Comparison of ENCODE assay signal across 31 mouse cellular contexts in the genomic region with DNA sequence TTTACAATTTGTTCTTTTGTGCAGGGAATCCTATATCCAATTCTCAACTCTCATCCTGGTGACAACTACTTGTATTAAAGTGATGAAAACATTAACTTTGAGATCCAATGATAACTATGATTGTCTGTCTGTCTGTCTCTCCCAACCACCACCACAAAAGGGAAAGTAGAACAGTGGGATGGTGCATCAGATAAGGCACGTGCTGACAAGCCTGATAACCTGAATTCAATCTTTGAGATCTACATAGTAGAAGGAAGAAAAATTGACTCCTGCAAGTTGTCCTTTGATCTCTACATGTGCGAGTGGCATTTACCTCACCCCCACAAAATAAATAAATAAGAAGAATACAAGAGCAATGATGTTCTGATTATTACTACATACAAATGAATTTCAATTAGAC.
"Had no signal": no experiment of that assay in that cellular context is flagged by ENCODE, and none has a peak within 500 bp of the region (broad histone marks: within the 10 kb centered on the region; RNA-seq: fewer than 3 reads in every experiment).

No protein-coding gene starts in this region.

- DNase-seq: left cerebral cortex, postnatal 4 days; liver; liver, embryonic 13.5 days; liver, postnatal 0 days; lung, adult 18-20 months; lung, adult 2 months; lung, embryonic 14.5 days; lung, postnatal 10 days; lung, postnatal 14 days; lung, postnatal 36 days; lung, postnatal 4 days; midbrain, embryonic 14.5 days had no signal

- H3K27me3 ChIP-seq: limb, embryonic 12.5 days; limb, embryonic 13.5 days; limb, embryonic 15.5 days; liver, embryonic 13.5 days; liver, embryonic 15.5 days; lung, embryonic 15.5 days; megakaryocyte, embryonic 14.5 days; midbrain, embryonic 12.5 days; midbrain, embryonic 13.5 days; midbrain, embryonic 15.5 days; neural tube, embryonic 12.5 days had no signal

- H3K9me3 ChIP-seq: limb, embryonic 10.5 days; limb, embryonic 12.5 days; limb, embryonic 13.5 days; limb, embryonic 15.5 days; liver, embryonic 13.5 days; liver, embryonic 15.5 days; lung, embryonic 15.5 days; megakaryocyte, embryonic 14.5 days; midbrain, embryonic 10.5 days; midbrain, embryonic 12.5 days; midbrain, embryonic 15.5 days; neural tube, embryonic 12.5 days had no signal

- ATAC-seq: liver, postnatal 0 days; lung, postnatal 0 days; midbrain, embryonic 13.5 days; midbrain, embryonic 15.5 days; midbrain, embryonic 16.5 days had no signal

- H3K9ac ChIP-seq: limb, embryonic 12.5 days; limb, embryonic 13.5 days; limb, embryonic 15.5 days; liver, embryonic 13.5 days; liver, embryonic 14.5 days; liver, embryonic 15.5 days; liver, postnatal 0 days; lung, embryonic 14.5 days; lung, embryonic 15.5 days; midbrain, embryonic 12.5 days; midbrain, embryonic 13.5 days; midbrain, embryonic 15.5 days; neural tube, embryonic 12.5 days had no signal

- H3K27ac ChIP-seq: limb, embryonic 10.5 days; limb, embryonic 12.5 days; limb, embryonic 13.5 days; limb, embryonic 15.5 days; liver, embryonic 13.5 days; liver, embryonic 14.5 days; liver, embryonic 15.5 days; lung, embryonic 15.5 days; macrophage; midbrain, embryonic 10.5 days; midbrain, embryonic 12.5 days; midbrain, embryonic 13.5 days; midbrain, embryonic 15.5 days; neural tube, embryonic 12.5 days had no signal

- H3K36me3 ChIP-seq: limb, embryonic 10.5 days; limb, embryonic 12.5 days; limb, embryonic 15.5 days; liver, embryonic 13.5 days; liver, embryonic 15.5 days; lung, embryonic 15.5 days; midbrain, embryonic 12.5 days; midbrain, embryonic 13.5 days; midbrain, embryonic 15.5 days; neural tube, embryonic 12.5 days had no signal

- H3K4me3 ChIP-seq: limb, embryonic 10.5 days; limb, embryonic 12.5 days; limb, embryonic 13.5 days; limb, embryonic 15.5 days; liver, embryonic 13.5 days; liver, embryonic 15.5 days; lung, embryonic 15.5 days; megakaryocyte, embryonic 14.5 days; midbrain, embryonic 10.5 days; midbrain, embryonic 12.5 days; midbrain, embryonic 13.5 days; midbrain, embryonic 15.5 days; myocyte; neural tube, embryonic 12.5 days had no signal

- H3K4me1 ChIP-seq: limb, embryonic 10.5 days; limb, embryonic 12.5 days; limb, embryonic 13.5 days; limb, embryonic 15.5 days; lung, embryonic 15.5 days; midbrain, embryonic 12.5 days; midbrain, embryonic 15.5 days; neural tube, embryonic 12.5 days had no signal

- H3K4me2 ChIP-seq: limb, embryonic 12.5 days; limb, embryonic 13.5 days; limb, embryonic 15.5 days; liver, embryonic 11.5 days; liver, embryonic 13.5 days; liver, embryonic 15.5 days; lung, embryonic 14.5 days; lung, embryonic 15.5 days; midbrain, embryonic 11.5 days; midbrain, embryonic 12.5 days; midbrain, embryonic 13.5 days; midbrain, embryonic 15.5 days; neural tube, embryonic 12.5 days had no signal
